Mouse (Mus musculus): Measurements from ENCODE around the gene Smarcd2. TPM values are rescaled to one million over a fixed set of nuclear protein-coding genes. Genes with fewer than 3 reads are reported as not detected.

The Smarcd2 gene
- total and polyA plus RNA-seq, 3 experiments, result 94.3 to 116 (median 110) TPM

- H3K4me1 ChIP-seq (ENCODE audit: control insufficient read depth in 1 of 2, insufficient read depth in 2 of 2), result peaks cover 8 to 47% of the 10 kb centered on the region in 2 experiments
- dilution Hi-C loops (cut with MboI; ENCODE audit: extremely low pct_ligation_motif_present, extremely low pct_unique_long_range_greater_than_20kb, low sequenced_read_pairs), result no loop called here
- no peak for DNase-seq (ENCODE audit: extremely low read depth)
- peak overlapping the region; percentile 95 for H3K9ac ChIP-seq (ENCODE audit: insufficient read depth, low read depth)
- TF ChIP-seq NRF1 (IDR thresholded peaks at IDR 0.05; ENCODE audit: low read depth, low read length) (no peak), SIN3A (IDR thresholded peaks at IDR 0.05; ENCODE audit: low read length) (0 out of 2 replicates have a peak, but pooled peaks have one; percentile 2)
- no peak overlapping the region for H3K27ac ChIP-seq (ENCODE audit: insufficient read depth, low read depth)
- H3K36me3 ChIP-seq (replicated peaks in 1 of 2; ENCODE audit: control insufficient read depth in 1 of 2, insufficient read depth in 1 of 2, low read length in 1 of 2), result peaks cover 29 to 50% of the 10 kb centered on the region in 2 experiments
- peaks cover 68% of the 10 kb centered on the region for H3K79me2 ChIP-seq (replicated peaks; ENCODE audit: control insufficient read depth, extremely low read depth, insufficient read depth, poor library complexity, severe bottlenecking)
- H3K4me3 ChIP-seq (replicated peaks in 1 of 3; ENCODE audit: low read depth in 2 of 3, low read length in 2 of 3, poor library complexity in 1 of 3), result peak overlapping the region; percentile 93 to 97 (median 93)
- H3K27me3 ChIP-seq (replicated peaks), result no peaks in the 10 kb centered on the region
- H3K9me3 ChIP-seq (replicated peaks; ENCODE audit: low read length), result no peaks in the 10 kb centered on the region
- peak overlapping the region; percentile 94 for H3K4me2 ChIP-seq (ENCODE audit: insufficient read depth, low read depth, poor library complexity, severe bottlenecking)
- in situ Hi-C loops (cut with MboI; ENCODE audit: low pct_ligation_motif_present, low pct_unique_long_range_greater_than_20kb, low sequenced_read_pairs), result no loop called here
These were observed 57.9 kb downstream of the Smarcd2 start for GRCm38 (mm10) chr11:106214856-106215255.

Other genes starting within 250 kb of the Smarcd2 start
- gene Dcaf7, start 236.1 kb downstream of the Smarcd2 start, total RNA-seq (2012; rRNA removed), result 71.5 and 71.6 TPM in 2 replicates
- 74.4 and 79.5 TPM in 2 replicates for gene Dcaf7, start 236.1 kb downstream of the Smarcd2 start, total RNA-seq (2014; rRNA removed)
- 83.1 and 93.4 TPM in 2 replicates for gene Dcaf7, start 236.1 kb downstream of the Smarcd2 start, polyA plus RNA-seq (2012; ENCODE audit: insufficient read length, low read depth)
- 35.7 and 35.8 TPM in 2 replicates for gene Taco1, start 206.9 kb downstream of the Smarcd2 start, total RNA-seq (2012; rRNA removed)
- gene Taco1, start 206.9 kb downstream of the Smarcd2 start, total RNA-seq (2014; rRNA removed), result 32.6 and 33.2 TPM in 2 replicates
- 30.8 and 32.9 TPM in 2 replicates for gene Taco1, start 206.9 kb downstream of the Smarcd2 start, polyA plus RNA-seq (2012; ENCODE audit: insufficient read length, low read depth)
- gene Map3k3, start 188.4 kb downstream of the Smarcd2 start, total RNA-seq (2012; rRNA removed), result 34.1 and 37.3 TPM in 2 replicates
- 28.8 and 30.3 TPM in 2 replicates for gene Map3k3, start 188.4 kb downstream of the Smarcd2 start, total RNA-seq (2014; rRNA removed)
- 26.8 and 32.3 TPM in 2 replicates for gene Map3k3, start 188.4 kb downstream of the Smarcd2 start, polyA plus RNA-seq (2012; ENCODE audit: insufficient read length, low read depth)
- not detected in 2 replicates for gene Gm10840, start 112.1 kb downstream of the Smarcd2 start, total RNA-seq (2012; rRNA removed)
- gene Gm10840, start 112.1 kb downstream of the Smarcd2 start, total RNA-seq (2014; rRNA removed), result not detected in 2 replicates
- not detected in 2 replicates for gene Gm10840, start 112.1 kb downstream of the Smarcd2 start, polyA plus RNA-seq (2012; ENCODE audit: insufficient read length, low read depth)
- 249 and 275 TPM in 2 replicates for gene Limd2, start 112.1 kb downstream of the Smarcd2 start, total RNA-seq (2012; rRNA removed)
- gene Limd2, start 112.1 kb downstream of the Smarcd2 start, total RNA-seq (2014; rRNA removed), result 344 and 367 TPM in 2 replicates
- gene Limd2, start 112.1 kb downstream of the Smarcd2 start, polyA plus RNA-seq (2012; ENCODE audit: insufficient read length, low read depth), result 520 and 563 TPM in 2 replicates
- gene Strada, start 70.8 kb downstream of the Smarcd2 start, total RNA-seq (2012; rRNA removed), result 36.8 and 39.4 TPM in 2 replicates
- 40.1 and 41.7 TPM in 2 replicates for gene Strada, start 70.8 kb downstream of the Smarcd2 start, total RNA-seq (2014; rRNA removed)
- gene Strada, start 70.8 kb downstream of the Smarcd2 start, polyA plus RNA-seq (2012; ENCODE audit: insufficient read length, low read depth), result 48.7 and 51.7 TPM in 2 replicates
- gene Ccdc47, start 56.6 kb downstream of the Smarcd2 start, total RNA-seq (2012; rRNA removed), result 53.2 and 66.7 TPM in 2 replicates
- gene Ccdc47, start 56.6 kb downstream of the Smarcd2 start, total RNA-seq (2014; rRNA removed), result 44.5 and 46.1 TPM in 2 replicates
- 80.8 and 94.1 TPM in 2 replicates for gene Ccdc47, start 56.6 kb downstream of the Smarcd2 start, polyA plus RNA-seq (2012; ENCODE audit: insufficient read length, low read depth)
- gene Ddx42, start 56.0 kb downstream of the Smarcd2 start, total RNA-seq (2012; rRNA removed), result 63.8 and 69.0 TPM in 2 replicates
- gene Ddx42, start 56.0 kb downstream of the Smarcd2 start, total RNA-seq (2014; rRNA removed), result 65.3 and 65.5 TPM in 2 replicates
- 89.1 and 94.6 TPM in 2 replicates for gene Ddx42, start 56.0 kb downstream of the Smarcd2 start, polyA plus RNA-seq (2012; ENCODE audit: insufficient read length, low read depth)
- gene Ftsj3, start 16.9 kb downstream of the Smarcd2 start, total RNA-seq (2012; rRNA removed), result 178 and 269 TPM in 2 replicates
- 215 and 223 TPM in 2 replicates for gene Ftsj3, start 16.9 kb downstream of the Smarcd2 start, total RNA-seq (2014; rRNA removed)
- 298 and 354 TPM in 2 replicates for gene Ftsj3, start 16.9 kb downstream of the Smarcd2 start, polyA plus RNA-seq (2012; ENCODE audit: insufficient read length, low read depth)
- gene Psmc5, start 16.8 kb downstream of the Smarcd2 start, total RNA-seq (2012; rRNA removed), result 250 and 344 TPM in 2 replicates
- gene Psmc5, start 16.8 kb downstream of the Smarcd2 start, total RNA-seq (2014; rRNA removed), result 139 and 151 TPM in 2 replicates
- 344 and 352 TPM in 2 replicates for gene Psmc5, start 16.8 kb downstream of the Smarcd2 start, polyA plus RNA-seq (2012; ENCODE audit: insufficient read length, low read depth)
- gene Tcam1, start 3.7 kb upstream of the Smarcd2 start, total RNA-seq (2012; rRNA removed), result 4.2 and 5.9 TPM in 2 replicates
- gene Tcam1, start 3.7 kb upstream of the Smarcd2 start, total RNA-seq (2014; rRNA removed), result 0.68 and 0.82 TPM in 2 replicates
- 0.64 and 0.99 TPM in 2 replicates for gene Tcam1, start 3.7 kb upstream of the Smarcd2 start, polyA plus RNA-seq (2012; ENCODE audit: insufficient read length, low read depth)
- gene Gh, start 28.9 kb upstream of the Smarcd2 start, total RNA-seq (2012; rRNA removed), result 0.38 and 0.46 TPM in 2 replicates
- 0.31 and 0.68 TPM in 2 replicates for gene Gh, start 28.9 kb upstream of the Smarcd2 start, total RNA-seq (2014; rRNA removed)
- 0.76 and 1.0 TPM in 2 replicates for gene Gh, start 28.9 kb upstream of the Smarcd2 start, polyA plus RNA-seq (2012; ENCODE audit: insufficient read length, low read depth)
- gene Cd79b, start 41.8 kb upstream of the Smarcd2 start, total RNA-seq (2012; rRNA removed), result 503 and 527 TPM in 2 replicates
- gene Cd79b, start 41.8 kb upstream of the Smarcd2 start, total RNA-seq (2014; rRNA removed), result 636 and 689 TPM in 2 replicates
- gene Cd79b, start 41.8 kb upstream of the Smarcd2 start, polyA plus RNA-seq (2012; ENCODE audit: insufficient read length, low read depth), result 678 and 741 TPM in 2 replicates
- 0.50 and 0.64 TPM in 2 replicates for gene Scn4a, start 80.3 kb upstream of the Smarcd2 start, total RNA-seq (2012; rRNA removed)
- gene Scn4a, start 80.3 kb upstream of the Smarcd2 start, total RNA-seq (2014; rRNA removed), result 0.55 and 0.57 TPM in 2 replicates
- gene Scn4a, start 80.3 kb upstream of the Smarcd2 start, polyA plus RNA-seq (2012; ENCODE audit: insufficient read length, low read depth), result 0.97 and 1.00 TPM in 2 replicates
- gene Prr29, start 92.5 kb upstream of the Smarcd2 start, total RNA-seq (2012; rRNA removed), result 0.17 TPM in 1 of 2 replicates, not detected in the other
- not detected in 2 replicates for gene Prr29, start 92.5 kb upstream of the Smarcd2 start, total RNA-seq (2014; rRNA removed)
- 0.21 TPM in 1 of 2 replicates, not detected in the other for gene Prr29, start 92.5 kb upstream of the Smarcd2 start, polyA plus RNA-seq (2012; ENCODE audit: insufficient read length, low read depth)
- 15.3 and 27.3 TPM in 2 replicates for gene Icam2, start 115.1 kb upstream of the Smarcd2 start, total RNA-seq (2012; rRNA removed)
- gene Icam2, start 115.1 kb upstream of the Smarcd2 start, total RNA-seq (2014; rRNA removed), result 40.1 and 44.3 TPM in 2 replicates
- 23.7 and 26.7 TPM in 2 replicates for gene Icam2, start 115.1 kb upstream of the Smarcd2 start, polyA plus RNA-seq (2012; ENCODE audit: insufficient read length, low read depth)
- gene Ern1, start 214.9 kb upstream of the Smarcd2 start, total RNA-seq (2012; rRNA removed), result 15.2 and 21.7 TPM in 2 replicates
- gene Ern1, start 214.9 kb upstream of the Smarcd2 start, total RNA-seq (2014; rRNA removed), result 3.0 TPM in 2 replicates
- gene Ern1, start 214.9 kb upstream of the Smarcd2 start, polyA plus RNA-seq (2012; ENCODE audit: insufficient read length, low read depth), result 6.9 and 7.7 TPM in 2 replicates